Mouse (Mus musculus) thymus, adult 2 months (tissue): ENCODE measurements around the gene Iqgap2.

Experiments used
- CTCF ChIP-seq: fragments of 200-500 bp; IDR thresholded peaks from 2 replicates; pipeline ENCODE4 v1.5.1; 2012; ENCODE audit warnings: mild to moderate bottlenecking, control low read depth, low read length, moderate library complexity, borderline replicate concordance; ENCODE audit not compliant: control insufficient read depth, poor library complexity, insufficient read depth; ENCODE audit errors: extremely low read depth
- POLR2A ChIP-seq: fragments of 200-500 bp; IDR thresholded peaks from 2 replicates; pipeline ENCODE4 v1.6.1; 2012; ENCODE audit warnings: mild to moderate bottlenecking, low read length, control low read depth, moderate library complexity; ENCODE audit not compliant: control insufficient read depth, poor library complexity, insufficient read depth; ENCODE audit errors: extremely low read depth

DNA sequence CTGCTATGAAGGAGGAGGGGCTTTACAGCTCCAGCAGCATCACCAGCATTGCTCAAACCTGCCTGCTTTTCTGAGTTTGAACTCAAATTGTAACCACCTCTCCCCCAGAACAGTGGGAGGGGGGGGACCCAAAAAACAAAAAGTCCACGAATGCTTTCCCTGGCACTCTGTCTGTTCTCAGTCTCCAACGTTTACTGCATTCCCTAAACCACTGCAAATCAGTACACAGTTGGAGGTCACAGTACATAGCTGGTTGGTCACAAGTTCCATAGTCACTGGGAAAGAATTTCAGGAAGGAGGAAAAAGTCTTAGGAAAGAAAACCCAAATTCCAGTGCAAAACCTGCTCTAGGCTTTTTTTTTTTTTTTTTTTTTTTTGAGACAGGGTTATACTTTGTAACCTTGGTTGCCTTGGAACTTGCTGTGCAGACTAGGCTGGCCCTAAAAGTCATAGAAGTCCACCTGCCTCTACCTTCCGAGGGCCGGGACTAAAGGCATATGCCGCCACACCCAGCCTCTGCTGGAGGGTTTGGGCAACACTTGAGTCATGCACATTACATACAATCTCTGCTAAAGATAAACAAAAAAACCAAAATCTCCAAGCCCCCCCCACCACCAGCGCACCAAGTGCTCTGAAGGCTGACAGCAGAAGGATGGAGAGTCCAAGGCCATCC is 283.2 kb downstream of the Iqgap2 start:
- TF ChIP-seq CTCF (no peak), POLR2A (no peak)
